Mouse (Mus musculus): ENCODE measurements around the gene Plekhj1.

DNA sequence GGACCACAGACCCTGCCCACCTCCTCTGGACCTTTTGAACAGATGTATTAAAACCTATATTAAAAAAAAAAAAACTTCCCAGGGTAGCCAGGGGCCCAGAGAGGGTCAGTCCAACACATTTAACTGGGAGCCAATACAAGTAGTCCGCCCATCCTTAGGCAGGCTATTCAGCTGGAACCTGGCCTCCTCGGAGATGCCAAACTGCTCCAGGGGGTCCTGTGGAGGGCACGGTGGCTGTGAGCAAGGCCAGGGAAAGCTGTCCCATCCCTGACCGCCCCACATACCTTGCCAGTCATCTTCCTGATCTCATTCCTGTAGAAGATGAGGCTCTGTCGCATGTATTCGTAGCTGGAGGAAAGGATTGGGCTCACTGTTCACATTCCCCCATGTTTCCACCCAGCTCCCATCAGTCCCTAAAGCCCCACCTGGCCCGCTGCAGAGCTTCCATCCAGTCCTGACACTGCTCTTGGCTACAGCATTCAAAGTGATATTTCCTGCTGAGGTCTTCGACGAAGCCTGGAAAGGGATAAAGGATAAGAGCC, 2.0 kb downstream of the Plekhj1 start:
- TF ChIP-seq CTCF (IDR thresholded peaks at IDR 0.05; ENCODE audit: low read depth, low read length): no peak
- TF ChIP-seq POLR2A (IDR thresholded peaks at IDR 0.05; ENCODE audit: extremely low read depth, insufficient read depth, low read length): no peak
